Mouse (Mus musculus) left cerebral cortex, adult 18-20 months (tissue): ENCODE measurements around the gene Prss54. TPM values are rescaled to one million over a fixed set of nuclear protein-coding genes. Genes with fewer than 3 reads are reported as not detected.

Experiments used
- total RNA-seq, 2 experiments: library from RNA; stranded (reverse); gene quantifications; 2 replicates each; pipeline ENCODE4 v1.2.3; 2021

Prss54 gene
- total RNA-seq, 2 experiments from 2014 or later, result not detected

Other genes starting within 250 kb of the Prss54 start
- gene Zfp319, start 244.4 kb downstream of the Prss54 start, total RNA-seq, result 10 to 100 TPM; 17.2 to 18.3 TPM
- 10 to 100 TPM; 11.6 to 12.3 TPM for gene Usb1, start 244.1 kb downstream of the Prss54 start, total RNA-seq
- gene Mmp15, start 224.1 kb downstream of the Prss54 start, total RNA-seq, result 10 to 100 TPM; 12.6 to 15.3 TPM
- 10 to 100 TPM; 58.8 to 60.7 TPM for gene Cfap20, start 141.5 kb downstream of the Prss54 start, total RNA-seq
- 10 to 100 TPM; 81.8 to 92.0 TPM for gene Csnk2a2, start 86.3 kb downstream of the Prss54 start, total RNA-seq
- 1 to 10 TPM; 3.3 to 3.4 TPM for gene Ccdc113, start 42.3 kb downstream of the Prss54 start, total RNA-seq
- 1 to 10 TPM; 2.0 to 2.8 TPM for gene Gins3, start 57.1 kb upstream of the Prss54 start, total RNA-seq
- gene Ndrg4, start 100.6 kb upstream of the Prss54 start, total RNA-seq, result 1,000 to 10,000 TPM; 1,666 to 1,729 TPM
- 10 to 100 TPM; 17.2 to 17.6 TPM for gene Setd6, start 139.5 kb upstream of the Prss54 start, total RNA-seq
- 100 to 1,000 TPM; 129 to 130 TPM for gene Cnot1, start 231.1 kb upstream of the Prss54 start, total RNA-seq
- gene Sap18b, start 249.0 kb upstream of the Prss54 start, total RNA-seq, result 10 to 100 TPM; 78.1 to 96.2 TPM